Mouse (Mus musculus) skeletal muscle tissue, adult 2 months (tissue): ENCODE results near the gene Ankrd27.

Source experiments
- DNase-seq: peaks from one replicate; pipeline ENCODE4 v3.0.0-alpha.2; 2012; ENCODE audit warnings: low read depth, low spot score

Ankrd27 gene

DNA sequence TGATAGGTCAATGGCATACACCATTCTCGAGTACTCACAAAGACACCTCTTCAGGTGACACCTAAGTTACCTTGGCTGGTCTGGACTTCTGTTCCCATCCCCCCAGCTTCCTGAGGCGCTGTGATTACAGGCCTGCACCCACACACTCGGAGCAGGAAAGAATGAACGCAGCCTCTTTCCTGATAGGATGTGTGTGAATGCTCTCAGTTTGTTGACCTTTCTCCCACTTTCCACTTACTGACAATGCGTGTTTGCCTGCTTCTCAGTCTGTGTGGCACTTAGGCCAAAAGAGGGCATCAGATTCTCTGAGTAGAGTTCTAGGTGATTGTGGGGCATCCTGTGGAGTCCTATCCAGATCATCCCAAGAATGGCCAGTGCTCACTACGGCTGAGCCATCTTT lies 54.0 kb downstream of the Ankrd27 start:
- DNase-seq, result no peak

DNA sequence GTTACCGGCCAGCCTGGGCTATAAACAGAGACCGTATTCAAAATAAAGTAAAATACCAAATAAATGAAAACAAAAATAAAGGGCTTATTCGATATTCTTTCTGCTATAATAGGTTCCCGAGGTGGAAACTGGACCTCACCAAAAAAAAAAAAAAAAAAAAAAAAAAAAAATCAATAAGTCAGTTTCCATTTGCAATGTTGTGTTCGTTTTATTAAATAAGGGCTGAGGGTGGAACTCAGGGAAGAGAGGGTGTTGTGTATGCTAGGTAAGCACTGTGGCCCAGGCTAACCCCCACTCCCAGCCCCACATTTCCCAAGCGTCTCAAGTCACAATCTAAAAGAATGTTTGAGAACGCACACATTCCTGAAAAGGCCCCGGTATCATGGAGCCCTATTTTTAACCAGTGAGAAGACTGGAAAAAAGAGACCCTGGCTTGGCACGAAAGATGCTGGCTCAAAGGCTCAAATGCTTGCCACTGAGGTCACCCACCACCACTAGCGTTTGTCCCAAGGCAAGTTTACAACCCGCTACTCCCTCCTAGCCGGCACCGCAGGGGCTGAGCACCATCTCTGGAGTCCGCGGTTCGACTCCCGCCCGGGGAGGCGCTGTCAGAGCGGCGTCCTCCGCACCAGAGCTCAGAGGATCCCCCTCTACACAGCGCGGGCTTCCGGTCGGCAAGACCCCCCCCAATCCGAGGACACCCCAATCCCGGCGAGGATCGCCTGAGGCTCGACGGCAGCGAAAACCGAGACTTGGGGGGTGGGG lies 60.5 kb downstream of the Ankrd27 start:
- DNase-seq, result no peak

DNA sequence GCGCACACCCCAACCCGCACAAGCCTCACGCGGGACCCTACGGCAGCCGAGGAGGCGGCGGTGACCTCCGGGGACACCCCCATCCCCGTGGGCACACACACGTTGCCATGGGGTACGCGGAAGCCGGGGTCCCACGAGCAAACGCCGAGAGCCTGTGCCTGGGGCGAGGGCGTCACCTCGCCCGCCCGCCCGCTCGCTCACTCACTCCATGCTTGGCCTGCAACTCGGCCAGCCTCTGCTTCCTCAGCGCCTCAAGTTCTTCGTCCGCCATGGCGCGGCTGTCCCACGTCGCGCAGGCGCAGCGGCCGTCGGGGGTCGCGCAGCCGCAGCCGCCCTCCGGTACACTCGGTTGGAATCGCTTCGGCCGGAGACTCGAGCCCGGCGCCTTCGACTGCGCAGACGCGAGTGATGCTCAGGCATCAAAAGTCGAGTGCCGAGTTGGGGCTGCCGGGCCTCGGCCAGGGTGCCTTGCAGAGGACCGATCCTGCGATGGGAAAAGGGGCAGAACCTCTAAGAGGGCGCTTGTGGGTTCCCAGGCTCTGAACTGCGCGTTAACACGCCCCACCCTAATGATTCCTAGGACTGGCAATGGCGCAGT lies 61.2 kb downstream of the Ankrd27 start, which contains the start of gene Pdcd5:
Pdcd5 (minus strand) TSS at position 421 of the 598 bp plus-strand sequence.
- DNase-seq, result peak; percentile 92

DNA sequence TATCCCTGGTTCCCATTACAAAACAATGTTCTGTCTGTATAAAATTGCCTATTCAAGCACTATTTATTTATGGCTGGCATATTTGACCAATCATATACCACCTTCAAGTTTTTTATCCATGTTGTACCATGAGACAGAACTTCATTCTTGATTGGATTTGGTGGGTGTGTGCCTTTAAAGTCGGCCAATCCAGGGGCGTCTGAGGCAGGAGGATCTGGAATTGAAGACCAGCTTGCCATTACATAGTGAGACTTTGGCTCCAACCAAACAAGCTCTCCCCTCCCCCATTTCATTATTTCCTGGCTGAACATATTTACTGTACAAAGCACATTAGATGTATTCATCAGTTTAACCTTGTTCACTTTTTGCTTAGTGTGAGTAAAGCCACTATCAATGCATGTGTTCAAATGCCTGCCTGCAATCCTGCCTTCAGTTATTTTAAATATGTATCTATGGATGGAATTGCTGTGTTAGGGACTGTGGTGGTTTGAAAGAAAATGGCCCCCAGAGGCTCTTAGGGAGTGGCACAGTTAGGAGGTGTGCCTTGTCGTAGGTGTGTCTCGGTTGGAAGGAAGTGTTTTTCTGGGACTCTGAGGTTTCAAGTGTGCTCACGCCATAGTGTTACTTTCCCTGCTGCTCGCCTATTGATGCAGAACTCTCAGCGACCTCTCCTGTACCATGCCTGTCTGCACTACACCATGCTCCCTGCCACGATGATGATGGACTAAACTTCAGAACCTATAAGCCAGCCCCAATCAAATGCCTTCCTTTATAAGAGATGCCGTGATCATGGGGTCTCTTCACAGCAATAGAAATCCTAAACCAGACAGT lies 62.4 kb downstream of the Ankrd27 start:
- DNase-seq, result no peak

GRCm38 (mm10) chr7:35649071-35649470 lies 63.0 kb downstream of the Ankrd27 start:
- peak; percentile 52 for DNase-seq

DNA sequence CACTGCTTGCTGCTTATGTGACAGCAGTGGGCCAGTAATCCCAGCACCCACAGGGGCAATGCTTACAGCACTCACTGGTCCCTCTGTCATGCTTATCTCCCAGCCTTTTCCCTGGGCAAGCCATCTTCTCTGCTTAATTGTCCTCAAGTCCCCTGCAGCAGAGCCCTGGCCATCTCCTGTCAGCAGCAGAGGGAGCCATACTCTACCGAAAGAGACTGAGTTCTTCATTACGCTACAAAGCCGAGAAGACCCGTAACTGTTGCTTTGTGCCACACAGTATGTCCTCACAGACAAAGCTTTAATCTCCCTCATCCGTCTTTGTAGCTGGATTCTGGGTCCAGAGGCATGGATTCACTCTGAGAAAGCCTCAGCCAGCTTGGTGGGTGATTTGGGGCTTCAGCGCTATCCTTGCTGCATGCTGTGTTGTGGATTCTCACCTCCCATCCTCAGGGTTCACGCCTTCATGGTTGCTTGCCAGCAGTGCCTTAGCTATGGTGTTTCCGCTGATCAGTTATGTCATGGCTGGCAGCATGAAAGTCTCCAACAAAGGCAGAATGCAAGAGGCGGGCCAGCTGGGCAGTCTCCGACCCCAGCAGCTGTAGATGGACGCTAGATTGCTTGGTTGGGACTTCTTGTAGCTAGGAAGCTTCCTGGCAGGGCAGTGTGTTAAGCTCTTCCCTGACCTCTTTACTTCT lies 64.8 kb downstream of the Ankrd27 start:
- DNase-seq, result no peak

DNA sequence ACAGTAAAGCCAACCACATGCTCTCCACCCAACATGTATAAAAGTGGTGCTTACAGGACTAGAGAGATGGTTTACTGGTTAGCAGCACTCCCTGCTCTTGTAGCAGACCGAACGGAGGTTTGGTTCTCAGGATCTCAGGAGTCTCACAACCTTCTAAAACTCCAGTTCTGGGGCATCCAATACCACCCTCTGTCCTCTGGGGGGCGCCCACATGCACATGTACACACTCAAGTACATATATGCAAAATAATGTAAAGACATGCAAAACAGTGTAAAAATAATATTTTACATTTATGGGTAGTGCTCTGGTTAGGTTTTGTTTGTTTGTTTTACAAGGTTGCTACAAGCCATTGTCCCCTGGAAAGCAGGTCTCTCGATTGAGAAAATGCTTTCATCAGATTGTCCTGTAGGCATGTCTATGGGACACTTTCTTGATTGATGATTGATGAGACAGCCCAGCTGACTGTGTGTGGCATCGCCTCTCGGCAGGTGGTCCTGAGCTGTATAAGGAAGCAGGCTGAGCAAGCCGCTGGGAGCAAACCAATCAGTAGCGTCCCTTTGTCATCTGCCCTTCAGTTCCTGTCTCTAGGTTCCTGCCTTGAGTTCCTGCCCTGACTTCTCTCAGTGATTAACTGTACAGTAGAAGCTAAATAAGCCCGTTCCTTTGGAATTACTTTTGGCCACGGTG lies 65.7 kb downstream of the Ankrd27 start:
- no peak for DNase-seq

- no peak for DNase-seq
Observed at GRCm38 (mm10) chr7:35657829-35658228, 71.8 kb downstream of the Ankrd27 start.

DNA sequence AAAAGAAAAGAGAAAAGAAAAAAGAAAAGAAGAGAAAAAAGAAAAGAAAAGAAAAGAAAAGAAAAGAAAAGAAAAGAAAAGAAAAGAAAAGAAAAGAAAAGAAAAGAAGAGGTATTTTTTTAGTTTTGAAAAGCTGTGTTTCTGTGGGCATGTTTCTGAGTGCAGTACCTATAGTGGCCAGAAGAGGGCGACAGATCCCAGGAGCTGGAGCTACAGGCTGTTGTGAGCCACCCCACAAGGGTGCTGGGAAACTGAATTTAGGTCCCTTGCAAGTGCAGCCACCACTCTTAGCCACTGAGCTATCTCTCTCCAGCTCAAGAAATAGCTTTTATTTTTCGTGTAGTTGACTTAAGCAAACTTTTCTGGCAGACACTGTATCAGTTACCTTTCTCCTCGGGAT lies 73.1 kb downstream of the Ankrd27 start:
- DNase-seq, result no peak

- DNase-seq, result no peak
Observed at GRCm38 (mm10) chr7:35663790-35664376, 77.8 kb downstream of the Ankrd27 start.

GRCm38 (mm10) chr7:35668066-35669041 lies 82.3 kb downstream of the Ankrd27 start:
- no peak for DNase-seq

DNA sequence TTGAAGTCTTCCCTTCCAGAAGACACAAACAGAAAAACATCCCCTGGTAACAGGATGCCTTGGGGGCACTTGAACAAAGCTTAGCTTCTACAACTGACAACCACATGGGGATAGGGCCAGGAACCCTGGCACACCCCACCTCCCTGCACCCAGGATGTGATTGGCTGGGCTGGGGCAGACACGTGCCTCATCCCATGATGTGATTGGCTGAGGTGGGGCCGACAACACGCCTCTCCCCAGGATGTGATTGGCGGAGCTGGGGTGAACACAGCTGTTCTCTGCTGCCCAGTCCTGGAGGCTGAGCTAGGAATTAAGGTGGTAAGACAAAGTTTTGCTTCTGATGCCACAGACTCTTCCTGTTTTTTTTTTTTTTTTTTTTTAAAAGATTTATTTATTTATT lies 92.9 kb downstream of the Ankrd27 start:
- DNase-seq, result no peak

- DNase-seq, result no peak
Observed at GRCm38 (mm10) chr7:35681559-35681958, 95.5 kb downstream of the Ankrd27 start.

DNA sequence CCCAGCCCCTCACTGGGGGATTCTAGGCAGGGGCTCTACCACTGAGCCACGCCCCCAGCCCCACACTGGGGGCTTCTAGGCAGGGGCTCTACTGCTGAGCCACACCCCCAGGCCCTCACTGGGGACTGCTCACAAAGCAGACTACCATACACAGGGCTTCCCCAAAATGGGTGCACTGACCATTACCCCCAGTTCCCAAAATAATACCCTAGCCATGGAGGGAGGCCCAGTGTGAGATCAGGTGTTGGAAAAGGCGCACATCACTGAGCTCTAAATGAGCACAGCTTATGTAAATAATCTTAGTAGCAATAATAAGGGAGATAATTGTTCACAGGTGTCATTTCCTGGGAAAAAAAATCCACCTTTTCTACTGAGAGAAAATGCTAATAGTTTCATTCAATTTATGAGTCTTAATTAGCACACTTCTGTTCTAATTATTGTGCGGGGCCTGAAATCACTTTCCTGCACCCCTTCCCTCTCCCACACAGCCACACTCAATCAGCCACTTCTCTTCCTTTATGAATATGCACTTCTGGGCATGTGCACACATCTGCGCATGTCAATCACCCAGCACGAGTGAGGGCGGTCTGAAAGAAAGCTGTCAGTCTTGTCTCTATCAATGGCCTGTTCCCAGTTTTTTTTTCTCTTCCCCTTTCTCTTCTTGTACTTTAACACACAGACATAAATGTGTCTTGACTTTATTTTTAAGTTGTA lies 97.5 kb downstream of the Ankrd27 start:
- DNase-seq, result no peak

- peak; percentile 37 for DNase-seq
Observed at GRCm38 (mm10) chr7:35686216-35686615, 100.2 kb downstream of the Ankrd27 start.

GRCm38 (mm10) chr7:35686756-35687155 lies 100.7 kb downstream of the Ankrd27 start:
- peak; percentile 17 for DNase-seq

DNA sequence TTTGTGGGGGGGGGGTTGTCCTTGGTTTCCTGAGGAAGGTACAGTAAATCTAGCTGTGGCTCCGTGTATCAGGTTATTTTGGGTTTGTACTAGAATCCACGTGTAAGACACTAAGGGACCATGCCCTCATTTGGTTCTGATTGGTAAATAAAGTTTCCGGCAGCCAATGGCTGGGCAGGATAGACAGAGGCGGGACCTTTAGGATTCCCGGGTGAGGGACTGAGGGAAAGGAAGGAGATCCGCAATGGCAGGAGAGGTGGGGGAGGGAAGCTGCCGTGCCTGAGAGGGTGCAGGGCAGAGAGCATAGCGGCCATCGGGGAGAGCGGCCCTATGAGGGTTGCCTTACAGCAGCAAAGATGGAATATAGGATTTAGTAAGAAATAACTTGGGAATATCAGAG lies 101.2 kb downstream of the Ankrd27 start:
- DNase-seq, result no peak

GRCm38 (mm10) chr7:35688276-35688675 lies 102.2 kb downstream of the Ankrd27 start:
- DNase-seq, result no peak
